Mouse (Mus musculus) hindbrain, embryonic 14.5 days (tissue): ENCODE results near the gene Ces1b. TPM values are rescaled to one million over a fixed set of nuclear protein-coding genes. Genes with fewer than 3 reads are reported as not detected.

ENCODE experiments used
- ATAC-seq: fragments of 200-750 bp; cut with Nextera tagmentation; 2 replicates; pipeline ENCODE4 v1.8.0; 2017; ENCODE audit warnings: moderate number of reproducible peaks, mild to moderate bottlenecking, moderate TSS enrichment, moderate library complexity; ENCODE audit not compliant: low FRiP score
- DNase-seq: peaks from one replicate; pipeline ENCODE4 v3.0.0-alpha.2; 2015; ENCODE audit warnings: low spot score
- H3K27ac ChIP-seq: fragments of 300-500 bp; sonication (generic); 2 replicates; pipeline ENCODE4 v1.5.1; 2014; ENCODE audit warnings: mild to moderate bottlenecking, moderate library complexity
- H3K27me3 ChIP-seq: fragments of 300-500 bp; sonication (generic); 2 replicates; pipeline ENCODE4 v1.6.1; 2014; ENCODE audit warnings: mild to moderate bottlenecking, low read length, mixed read lengths; ENCODE audit not compliant: control insufficient read depth, insufficient read depth
- H3K36me3 ChIP-seq: fragments of 300-500 bp; sonication (generic); replicated peaks from 2 replicates; pipeline ENCODE4 v1.6.1; 2014; ENCODE audit not compliant: control insufficient read depth, insufficient read depth
- H3K4me1 ChIP-seq: fragments of 300-500 bp; sonication (generic); replicated peaks from 2 replicates; pipeline ENCODE4 v1.6.1; 2014; ENCODE audit warnings: antibody characterized with exemption, low read length, mixed read lengths; ENCODE audit not compliant: control insufficient read depth, insufficient read depth
- H3K4me2 ChIP-seq: fragments of 300-500 bp; sonication (generic); replicated peaks from 2 replicates; pipeline ENCODE4 v1.6.1; 2014; ENCODE audit warnings: mild to moderate bottlenecking, moderate library complexity
- H3K4me3 ChIP-seq: fragments of 300-500 bp; sonication (generic); replicated peaks from 2 replicates; pipeline ENCODE4 v1.5.1; 2014; ENCODE audit warnings: mild to moderate bottlenecking, low read length
- H3K9ac ChIP-seq: fragments of 300-500 bp; sonication (generic); 2 replicates; pipeline ENCODE4 v1.6.1; 2014
- H3K9me3 ChIP-seq: fragments of 300-500 bp; sonication (generic); 2 replicates; pipeline ENCODE4 v1.6.1; 2016; ENCODE audit warnings: low read length; ENCODE audit not compliant: control insufficient read depth
- WGBS: fragments of 180-500 bp; shearing (Covaris S2); extraction: QIAGEN DNeasy Blood & Tissue Kit; methylation state at CpG from one replicate; pipeline ENCODE4 v1.1.7; 2014; 5-methylcytosine and 5-hydroxymethylcytosine counted together
- polyA plus RNA-seq: library from polyadenylated mRNA; unstranded; fragments of >200 nt; fragmentation: Nextera tagmentation; extraction: Ambion mirVana; gene quantifications from 2 replicates; pipeline ENCODE4 v1.2.1, GENCODE M21; 2014

Gene Ces1b
- polyA plus RNA-seq, 1 experiment from 2014 or later: not detected

DNA sequence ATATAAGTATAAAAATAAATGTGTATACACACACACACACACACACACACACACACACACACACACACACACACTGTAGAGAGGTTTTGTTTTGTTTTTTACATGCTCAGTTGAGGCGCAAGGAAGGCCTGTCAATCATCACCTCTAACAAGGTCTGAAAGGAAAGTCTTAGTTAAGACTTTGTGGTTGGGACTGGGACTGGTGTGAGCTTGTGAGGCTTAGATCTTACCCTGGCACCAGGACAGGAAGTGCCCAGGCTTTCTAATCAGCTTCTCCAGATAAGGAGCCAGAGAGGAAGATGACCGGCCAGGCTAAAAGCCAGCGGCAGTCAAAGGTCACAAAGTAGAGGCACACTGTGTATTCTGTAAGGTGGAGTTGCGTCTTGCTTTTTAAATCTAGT is 65.5 kb downstream of the Ces1b start:
- Histone ChIP-seq H3K9ac (no peak overlapping the region), H3K36me3 (no peaks in the 10 kb centered on the region), H3K27ac (no peak overlapping the region), H3K4me3 (no peak overlapping the region), H3K4me1 (no peaks in the 10 kb centered on the region), H3K27me3 (no peaks in the 10 kb centered on the region), H3K9me3 (no peaks in the 10 kb centered on the region), H3K4me2 (no peak overlapping the region)
- 85% methylated on average over 4 of the region's 4 CpGs for WGBS
- ATAC-seq (no peak), DNase-seq (no peak)

DNA sequence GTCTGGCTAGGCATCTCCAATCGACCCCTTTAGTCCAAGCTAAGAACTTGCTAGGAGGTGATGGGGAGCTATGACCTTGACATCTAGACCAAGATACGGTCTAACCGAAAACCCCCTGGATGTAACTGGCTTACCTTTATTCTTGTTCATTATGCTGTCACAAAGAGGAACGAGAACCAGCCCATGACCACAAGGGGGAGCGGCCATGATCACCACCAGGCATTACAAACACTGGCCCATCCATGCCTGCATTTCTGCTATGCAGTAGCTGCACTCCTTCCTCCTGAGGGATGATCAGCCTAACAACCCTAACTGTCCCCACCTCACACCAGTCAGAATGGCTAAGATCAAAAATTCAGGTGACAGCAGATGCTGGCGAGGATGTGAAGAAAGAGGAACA is 67.6 kb downstream of the Ces1b start:
- Histone ChIP-seq H3K36me3 (no peaks in the 10 kb centered on the region), H3K9ac (no peak overlapping the region), H3K27me3 (no peaks in the 10 kb centered on the region), H3K9me3 (no peaks in the 10 kb centered on the region), H3K4me1 (no peaks in the 10 kb centered on the region), H3K4me2 (no peak overlapping the region), H3K27ac (no peak overlapping the region), H3K4me3 (no peak overlapping the region)
- DNase-seq (no peak), ATAC-seq (no peak)
- 86% methylated on average over 6 of the region's 6 CpGs for whole genome bisulfite sequencing

- no peak overlapping the region for H3K9ac ChIP-seq
- H3K4me1 ChIP-seq: no peaks in the 10 kb centered on the region
- no peak overlapping the region for H3K4me3 ChIP-seq
- peak; percentile 80; the same call in 1 of the 2 replicates for ATAC-seq
- no peaks in the 10 kb centered on the region for H3K9me3 ChIP-seq
- WGBS: 11% methylated on average over 9 of the region's 9 CpGs
- no peak overlapping the region for H3K27ac ChIP-seq
- no peak overlapping the region for H3K4me2 ChIP-seq
- DNase-seq: peak; percentile 96
- no peaks in the 10 kb centered on the region for H3K27me3 ChIP-seq
- no peaks in the 10 kb centered on the region for H3K36me3 ChIP-seq
Measured at GRCm38 (mm10) chr8:93011439-93011838, 68.4 kb downstream of the Ces1b start.

DNA sequence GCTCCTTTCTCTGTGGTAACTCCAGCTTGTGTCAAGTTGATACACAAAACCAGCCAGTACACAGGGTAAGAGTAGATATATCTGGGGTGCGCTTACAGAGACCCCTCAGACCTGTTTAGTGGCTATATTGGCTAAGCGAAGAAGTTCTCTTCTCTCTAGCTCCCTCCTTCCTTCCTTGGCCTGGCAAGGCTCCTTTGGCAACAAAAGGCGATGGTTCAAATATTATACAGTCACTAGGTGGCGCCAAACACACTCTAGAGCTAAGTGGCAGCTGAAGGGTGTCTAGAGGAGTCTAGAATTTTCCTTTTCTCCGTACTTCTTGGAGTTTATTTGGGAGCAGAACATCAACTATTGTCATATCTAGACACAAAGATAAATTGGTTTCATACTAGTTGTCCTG is 69.5 kb downstream of the Ces1b start:
- no peak for ATAC-seq
- Histone ChIP-seq H3K4me2 (no peak overlapping the region), H3K4me3 (no peak overlapping the region), H3K9me3 (no peaks in the 10 kb centered on the region), H3K9ac (no peak overlapping the region), H3K27ac (no peak overlapping the region), H3K4me1 (no peaks in the 10 kb centered on the region), H3K27me3 (no peaks in the 10 kb centered on the region), H3K36me3 (no peaks in the 10 kb centered on the region)
- WGBS: 29% methylated on average over 5 of the region's 5 CpGs
- peak; percentile 85 for DNase-seq

Other genes with a start within 250 kb of the Ces1b start
- gene Lpcat2, start 224.7 kb downstream of the Ces1b start, polyA plus RNA-seq: 10.2 and 11.8 TPM in 2 replicates
- gene Capns2, start 178.6 kb downstream of the Ces1b start, polyA plus RNA-seq: 0.27 and 0.86 TPM in 2 replicates
- 1.7 and 3.4 TPM in 2 replicates for gene Slc6a2, start 119.9 kb downstream of the Ces1b start, polyA plus RNA-seq
- not detected in 2 replicates for gene Ces1a, start 31.8 kb downstream of the Ces1b start, polyA plus RNA-seq
- gene Ces1c, start 51.3 kb upstream of the Ces1b start, polyA plus RNA-seq: not detected in 2 replicates
- gene Ces1d, start 117.8 kb upstream of the Ces1b start, polyA plus RNA-seq: 0.26 TPM in 1 of 2 replicates, not detected in the other
- not detected in 2 replicates for gene Ces1e, start 149.6 kb upstream of the Ces1b start, polyA plus RNA-seq
- gene Ces1f, start 199.7 kb upstream of the Ces1b start, polyA plus RNA-seq: not detected in 2 replicates